Mouse (Mus musculus): ENCODE data around the gene Gnpnat1. TPM values are rescaled to one million over a fixed set of nuclear protein-coding genes. Genes with fewer than 3 reads are reported as not detected.
A peak's percentile ranks its signal among the peaks of the same experiment; 100 is the strongest.

The Gnpnat1 gene
- polyA plus RNA-seq, 1 experiment from 2014 or later = 44.5 TPM

- WGBS = 18% methylated on average over 2 of the region's 2 CpGs
- Histone ChIP-seq H3K4me1 (replicated peaks; ENCODE audit: control insufficient read depth, insufficient read depth, low read length) (no peaks in the 10 kb centered on the region), H3K9me3 (ENCODE audit: control insufficient read depth, low read length) (no peaks in the 10 kb centered on the region), H3K4me2 (replicated peaks; ENCODE audit: low read depth, low read length) (peak overlapping the region; percentile 64), H3K9ac (ENCODE audit: low read depth, low read length) (no peak overlapping the region), H3K4me3 (ENCODE audit: low read depth, low read length) (0 out of 2 replicates have a peak overlapping the region, but pooled peaks have one; percentile 55), H3K36me3 (ENCODE audit: control insufficient read depth, insufficient read depth, low read length) (no peaks in the 10 kb centered on the region), H3K27me3 (ENCODE audit: control insufficient read depth, insufficient read depth, low read length) (no peaks in the 10 kb centered on the region), H3K27ac (ENCODE audit: low read depth, low read length) (no peak overlapping the region)
- ATAC-seq (ENCODE audit: low FRiP score) (no peak), DNase-seq (ENCODE audit: low spot score) (no peak)
These were observed 17.2 kb downstream of the Gnpnat1 start for GRCm38 (mm10) chr14:45387480-45387879.

GRCm38 (mm10) chr14:45385596-45385995 lies 19.1 kb downstream of the Gnpnat1 start:
- Histone ChIP-seq H3K36me3 (ENCODE audit: control insufficient read depth, insufficient read depth, low read length) (no peaks in the 10 kb centered on the region), H3K4me2 (replicated peaks; ENCODE audit: low read depth, low read length) (no peak overlapping the region), H3K4me3 (ENCODE audit: low read depth, low read length) (no peak overlapping the region), H3K9me3 (ENCODE audit: control insufficient read depth, low read length) (no peaks in the 10 kb centered on the region), H3K9ac (ENCODE audit: low read depth, low read length) (no peak overlapping the region), H3K27ac (ENCODE audit: low read depth, low read length) (no peak overlapping the region), H3K27me3 (ENCODE audit: control insufficient read depth, insufficient read depth, low read length) (no peaks in the 10 kb centered on the region), H3K4me1 (replicated peaks; ENCODE audit: control insufficient read depth, insufficient read depth, low read length) (no peaks in the 10 kb centered on the region)
- 98% methylated on average over 2 of the region's 2 CpGs for WGBS
- no peak for ATAC-seq (ENCODE audit: low FRiP score)
- no peak for DNase-seq (ENCODE audit: low spot score)

DNA sequence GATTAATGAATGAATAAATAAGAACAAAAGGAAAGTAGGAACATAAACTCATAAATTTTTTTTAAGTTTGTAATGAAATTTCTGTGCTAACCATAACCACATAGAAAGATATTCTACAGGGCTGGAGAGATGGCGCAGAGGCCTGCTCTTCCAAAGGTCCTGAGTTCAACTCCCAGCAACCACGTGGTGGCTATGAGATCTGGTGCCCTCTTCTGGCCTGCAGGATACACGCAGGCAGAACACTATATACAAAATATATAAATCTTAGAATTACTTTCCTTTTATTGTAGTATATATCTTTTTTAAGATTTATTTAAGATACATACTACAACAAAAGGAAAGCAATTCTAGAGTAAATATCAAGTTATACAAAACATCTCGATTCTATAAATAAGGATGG lies 21.8 kb downstream of the Gnpnat1 start:
- Histone ChIP-seq H3K9me3 (ENCODE audit: control insufficient read depth, low read length) (no peaks in the 10 kb centered on the region), H3K9ac (ENCODE audit: low read depth, low read length) (no peak overlapping the region), H3K4me3 (ENCODE audit: low read depth, low read length) (no peak overlapping the region), H3K4me2 (replicated peaks; ENCODE audit: low read depth, low read length) (no peak overlapping the region), H3K27me3 (ENCODE audit: control insufficient read depth, insufficient read depth, low read length) (no peaks in the 10 kb centered on the region), H3K36me3 (ENCODE audit: control insufficient read depth, insufficient read depth, low read length) (no peaks in the 10 kb centered on the region), H3K27ac (ENCODE audit: low read depth, low read length) (no peak overlapping the region), H3K4me1 (replicated peaks; ENCODE audit: control insufficient read depth, insufficient read depth, low read length) (no peaks in the 10 kb centered on the region)
- 85% methylated on average over 4 of the region's 4 CpGs for WGBS
- no peak for DNase-seq (ENCODE audit: low spot score)
- no peak for ATAC-seq (ENCODE audit: low FRiP score)

DNA sequence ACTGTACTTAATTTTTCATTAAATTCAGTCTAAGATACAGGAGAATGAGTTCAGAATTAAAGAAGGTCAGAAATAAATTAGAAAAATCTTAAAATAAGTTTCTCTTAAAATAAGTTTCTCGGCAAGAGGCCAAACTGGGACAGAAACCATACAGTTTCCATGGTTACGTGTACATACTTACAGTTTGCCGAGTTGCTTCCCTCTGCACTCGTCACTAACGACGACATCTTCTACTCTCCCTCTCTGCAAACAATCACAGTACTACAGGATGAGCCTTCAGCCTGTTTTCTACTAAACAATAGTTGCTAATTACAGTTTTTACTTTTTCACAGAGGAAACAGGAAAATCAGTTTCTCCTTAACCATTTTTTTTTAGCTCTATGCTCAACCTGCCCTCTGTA lies 24.0 kb downstream of the Gnpnat1 start:
- H3K9ac ChIP-seq (ENCODE audit: low read depth, low read length) = no peak overlapping the region
- H3K4me3 ChIP-seq (ENCODE audit: low read depth, low read length) = no peak overlapping the region
- H3K27ac ChIP-seq (ENCODE audit: low read depth, low read length) = no peak overlapping the region
- no peak overlapping the region for H3K4me2 ChIP-seq (replicated peaks; ENCODE audit: low read depth, low read length)
- no peaks in the 10 kb centered on the region for H3K36me3 ChIP-seq (ENCODE audit: control insufficient read depth, insufficient read depth, low read length)
- ATAC-seq (ENCODE audit: low FRiP score) (no peak), DNase-seq (ENCODE audit: low spot score) (no peak)
- H3K9me3 ChIP-seq (ENCODE audit: control insufficient read depth, low read length) = no peaks in the 10 kb centered on the region
- WGBS = 92% methylated on average over 6 of the region's 6 CpGs
- H3K4me1 ChIP-seq (replicated peaks; ENCODE audit: control insufficient read depth, insufficient read depth, low read length) = no peaks in the 10 kb centered on the region
- no peaks in the 10 kb centered on the region for H3K27me3 ChIP-seq (ENCODE audit: control insufficient read depth, insufficient read depth, low read length)

- Histone ChIP-seq H3K4me2 (replicated peaks; ENCODE audit: low read depth, low read length) (no peak overlapping the region), H3K9ac (ENCODE audit: low read depth, low read length) (no peak overlapping the region), H3K27me3 (ENCODE audit: control insufficient read depth, insufficient read depth, low read length) (no peaks in the 10 kb centered on the region), H3K27ac (ENCODE audit: low read depth, low read length) (no peak overlapping the region), H3K4me1 (replicated peaks; ENCODE audit: control insufficient read depth, insufficient read depth, low read length) (no peaks in the 10 kb centered on the region), H3K9me3 (ENCODE audit: control insufficient read depth, low read length) (no peaks in the 10 kb centered on the region), H3K4me3 (ENCODE audit: low read depth, low read length) (no peak overlapping the region), H3K36me3 (ENCODE audit: control insufficient read depth, insufficient read depth, low read length) (no peaks in the 10 kb centered on the region)
- WGBS = 84% methylated on average over 3 of the region's 3 CpGs
- DNase-seq (ENCODE audit: low spot score) (no peak), ATAC-seq (ENCODE audit: low FRiP score) (no peak)
These were observed 25.9 kb downstream of the Gnpnat1 start for GRCm38 (mm10) chr14:45378771-45379170.

GRCm38 (mm10) chr14:45365196-45365587 lies 39.5 kb downstream of the Gnpnat1 start:
- Histone ChIP-seq H3K27ac (ENCODE audit: low read depth, low read length) (no peak overlapping the region), H3K27me3 (ENCODE audit: control insufficient read depth, insufficient read depth, low read length) (no peaks in the 10 kb centered on the region), H3K9me3 (ENCODE audit: control insufficient read depth, low read length) (no peaks in the 10 kb centered on the region), H3K4me2 (replicated peaks; ENCODE audit: low read depth, low read length) (no peak overlapping the region), H3K4me1 (replicated peaks; ENCODE audit: control insufficient read depth, insufficient read depth, low read length) (no peaks in the 10 kb centered on the region), H3K36me3 (ENCODE audit: control insufficient read depth, insufficient read depth, low read length) (peaks cover 5% of the 10 kb centered on the region), H3K4me3 (ENCODE audit: low read depth, low read length) (no peak overlapping the region), H3K9ac (ENCODE audit: low read depth, low read length) (no peak overlapping the region)
- WGBS = 87% methylated on average over 6 of the region's 6 CpGs
- DNase-seq (ENCODE audit: low spot score) (no peak), ATAC-seq (ENCODE audit: low FRiP score) (no peak)

GRCm38 (mm10) chr14:45364211-45365195 lies 40.2 kb downstream of the Gnpnat1 start:
- Histone ChIP-seq H3K4me1 (replicated peaks; ENCODE audit: control insufficient read depth, insufficient read depth, low read length) (no peaks in the 10 kb centered on the region), H3K4me2 (replicated peaks; ENCODE audit: low read depth, low read length) (no peak overlapping the region), H3K9me3 (ENCODE audit: control insufficient read depth, low read length) (no peaks in the 10 kb centered on the region), H3K4me3 (ENCODE audit: low read depth, low read length) (no peak overlapping the region), H3K36me3 (ENCODE audit: control insufficient read depth, insufficient read depth, low read length) (no peaks in the 10 kb centered on the region; the same call in 1 of the 2 replicates), H3K9ac (ENCODE audit: low read depth, low read length) (no peak overlapping the region), H3K27me3 (ENCODE audit: control insufficient read depth, insufficient read depth, low read length) (no peaks in the 10 kb centered on the region), H3K27ac (ENCODE audit: low read depth, low read length) (no peak overlapping the region)
- DNase-seq (ENCODE audit: low spot score) (no peak), ATAC-seq (ENCODE audit: low FRiP score) (no peak)
- WGBS = 82% methylated on average over 16 of the region's 16 CpGs

DNA sequence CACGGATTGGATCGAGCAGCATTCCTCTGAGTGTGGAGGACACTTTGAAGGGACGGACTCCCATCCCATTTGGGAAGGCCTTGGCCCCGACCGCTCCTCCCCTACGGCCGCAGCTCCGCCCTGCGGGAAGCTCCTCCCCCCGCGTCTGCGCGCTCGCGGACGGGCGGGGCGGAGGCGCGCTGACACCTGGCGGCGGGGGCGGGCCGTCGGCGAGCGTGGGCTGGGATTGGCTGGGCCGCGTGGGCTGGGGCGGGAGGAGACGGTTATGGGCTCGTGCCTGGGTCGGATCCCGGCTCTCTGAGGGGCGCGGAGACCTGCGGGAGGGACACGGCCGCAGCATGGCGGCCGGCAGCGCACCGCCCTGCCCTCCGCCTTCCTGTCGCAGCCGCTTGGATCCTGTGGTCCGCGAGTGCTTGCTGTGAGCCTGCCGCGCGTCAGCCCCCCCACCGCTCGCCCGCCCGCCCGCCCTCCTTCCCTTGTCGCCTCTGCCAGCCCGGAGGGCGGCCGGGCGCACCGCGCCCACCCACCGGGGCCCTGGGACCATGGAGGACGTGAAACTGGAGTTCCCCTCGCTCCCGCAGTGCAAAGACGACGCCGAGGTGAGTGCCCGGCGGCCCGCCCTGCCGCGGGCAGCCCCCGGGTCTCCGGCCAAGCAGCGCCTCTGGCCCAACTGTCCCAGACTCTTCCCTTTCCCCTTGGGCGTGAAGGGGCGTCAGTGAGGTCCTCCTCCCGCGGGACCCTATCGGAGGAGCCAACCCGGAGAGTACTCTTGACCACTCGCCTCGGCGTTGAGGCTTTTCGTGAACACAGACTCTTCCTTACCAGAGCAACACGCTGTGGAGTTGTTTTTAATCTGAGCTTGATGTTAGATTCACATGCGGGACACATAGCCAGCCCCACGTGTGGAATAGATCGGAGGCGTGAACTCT lies 53.5 kb downstream of the Gnpnat1 start, which contains the start of gene Styx:
TSS of gene Styx (plus strand) at position 163 of the 929 bp plus-strand sequence.
- peak within 1 kb of the TSS; percentile 76 for H3K4me2 ChIP-seq (replicated peaks; ENCODE audit: low read depth, low read length)
- ATAC-seq (ENCODE audit: low FRiP score) = peak; percentile 99
- H3K9me3 ChIP-seq (ENCODE audit: control insufficient read depth, low read length) = no peaks in the 10 kb centered on the region
- peak within 1 kb of the TSS; percentile 73 for H3K4me3 ChIP-seq (ENCODE audit: low read depth, low read length)
- DNase-seq (ENCODE audit: low spot score) = peak; percentile 95
- under 1% methylated on average over 58 of the region's 93 CpGs for WGBS
- H3K27ac ChIP-seq (ENCODE audit: low read depth, low read length) = peak within 1 kb of the TSS; percentile 60
- no peaks in the 10 kb centered on the region for H3K4me1 ChIP-seq (replicated peaks; ENCODE audit: control insufficient read depth, insufficient read depth, low read length)
- H3K36me3 ChIP-seq (ENCODE audit: control insufficient read depth, insufficient read depth, low read length) = peaks cover 6% of the 10 kb centered on the region; the same call in 1 of the 2 replicates
- H3K27me3 ChIP-seq (ENCODE audit: control insufficient read depth, insufficient read depth, low read length) = no peaks in the 10 kb centered on the region
- peak within 1 kb of the TSS; percentile 78 for H3K9ac ChIP-seq (ENCODE audit: low read depth, low read length)

Measured in hindbrain, embryonic 11.5 days (tissue).